Mouse (Mus musculus): ENCODE measurements at regions not wholly inside any gene's neighbourhood (a gene's known extent, or its start where the extent isn't known, plus 50 kb on each side); places are given as distances from the start of the nearest gene placed in this dataset.

DNA sequence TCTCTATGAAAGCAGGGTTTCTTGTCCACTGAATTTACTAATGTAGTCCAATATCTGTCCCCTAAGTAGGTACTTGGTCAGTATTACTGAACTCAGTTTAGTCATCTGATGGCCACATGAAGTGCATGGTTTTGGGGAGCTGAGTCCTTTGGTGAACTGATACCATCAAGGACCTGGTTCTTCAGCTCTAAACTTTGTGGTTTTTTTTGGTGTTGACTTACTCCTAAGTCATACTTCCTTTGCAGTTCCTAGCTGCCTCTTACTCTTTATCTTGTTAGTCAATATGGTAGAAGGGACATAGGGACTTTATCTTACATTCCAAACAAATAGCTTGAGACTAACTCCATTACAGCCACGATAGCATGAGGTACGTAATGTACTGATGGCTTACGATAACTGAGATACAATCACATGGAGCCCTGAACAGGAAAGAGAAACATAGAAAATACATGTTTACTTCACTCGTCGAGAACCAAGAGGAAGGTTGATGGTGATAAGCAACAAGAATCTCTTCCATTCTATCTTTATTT, 51.4 kb upstream of the Tnfaip3 start:
- Histone ChIP-seq H3K27ac (ENCODE audit: low read depth) (no peak overlapping the region), H3K4me3 (ENCODE audit: low read depth, low read length) (no peak overlapping the region), H3K27me3 (ENCODE audit: control insufficient read depth, insufficient read depth, low read length) (no peaks in the 10 kb centered on the region), H3K4me2 (ENCODE audit: low read depth, low read length) (no peak overlapping the region), H3K9ac (replicated peaks; ENCODE audit: low read depth, low read length) (no peak overlapping the region), H3K9me3 (replicated peaks; ENCODE audit: control insufficient read depth, low read length) (no peaks in the 10 kb centered on the region), H3K4me1 (ENCODE audit: control insufficient read depth, insufficient read depth) (peaks cover 23% of the 10 kb centered on the region), H3K36me3 (replicated peaks; ENCODE audit: control insufficient read depth, insufficient read depth, low read length) (no peaks in the 10 kb centered on the region)
- TF ChIP-seq EP300 (IDR thresholded peaks at IDR 0.05; ENCODE audit: low read depth) = no peak
- no peak for TF ChIP-seq CTCF (IDR thresholded peaks at IDR 0.05; ENCODE audit: low read depth)
- ATAC-seq (ENCODE audit: insufficient read depth, low read depth) (no peak), DNase-seq (ENCODE audit: low spot score) (no peak)
- 79% methylated on average over 5 of the region's 5 CpGs for WGBS
